Mouse (Mus musculus) gastrocnemius, adult 18-20 months (tissue): ENCODE results near the gene Gm11037. TPM values are rescaled to one million over a fixed set of nuclear protein-coding genes. Genes with fewer than 3 reads are reported as not detected.

Experiments
- DNase-seq: peaks from one replicate; pipeline ENCODE4 v3.0.0; 2021; ENCODE audit warnings: low spot score
- total RNA-seq, 2 experiments: library from RNA; stranded (reverse); gene quantifications; 2 replicates each; pipeline ENCODE4 v1.2.3; 2021

Gene Gm11037
- total RNA-seq, 2 experiments from 2014 or later = not detected

DNA sequence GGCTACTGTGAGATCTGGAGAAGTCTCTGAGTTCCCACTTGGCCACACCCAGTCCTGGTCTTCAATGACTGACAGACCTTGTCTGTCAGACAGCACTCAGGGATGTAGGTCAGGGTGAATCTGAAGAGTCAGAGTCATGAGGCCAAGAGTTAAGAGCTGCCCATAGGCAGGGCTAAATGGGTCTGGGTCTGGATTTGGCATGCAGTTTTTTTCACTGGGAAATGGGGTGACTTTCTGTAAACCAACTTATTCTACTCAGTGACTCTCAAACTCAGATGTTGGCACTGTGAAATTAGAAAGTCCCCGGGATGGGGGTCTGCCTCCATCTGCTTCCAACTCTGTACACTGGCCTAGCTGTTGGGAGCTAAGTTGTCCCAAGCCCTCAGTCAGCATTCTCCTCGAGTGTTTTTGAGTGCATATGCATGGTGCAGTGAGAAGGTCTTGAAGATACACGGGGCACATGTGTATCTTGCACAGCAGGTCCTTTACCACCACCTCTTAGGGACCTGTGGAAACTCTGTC is 4.6 kb upstream of the Gm11037 start:
- no peak for DNase-seq

DNA sequence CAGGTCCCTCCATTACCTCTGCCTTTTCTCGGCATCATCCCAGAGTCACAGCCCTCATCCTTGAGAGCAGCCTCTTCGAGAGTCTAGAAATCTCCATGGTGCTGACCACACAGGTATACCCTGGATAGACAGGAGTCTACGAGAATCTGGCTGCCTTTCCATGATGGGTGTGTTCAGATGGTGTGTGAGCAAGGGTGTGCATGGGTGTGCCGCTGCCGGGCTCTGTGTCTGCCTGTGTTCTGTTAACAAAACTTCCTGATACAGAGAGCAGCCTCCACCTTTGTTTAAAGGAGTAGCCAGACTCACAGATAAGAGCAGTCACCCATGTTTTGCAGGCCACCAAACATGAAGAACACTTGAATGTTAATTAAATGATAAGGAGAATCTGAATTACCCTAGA is 3.5 kb upstream of the Gm11037 start:
- DNase-seq = no peak

DNA sequence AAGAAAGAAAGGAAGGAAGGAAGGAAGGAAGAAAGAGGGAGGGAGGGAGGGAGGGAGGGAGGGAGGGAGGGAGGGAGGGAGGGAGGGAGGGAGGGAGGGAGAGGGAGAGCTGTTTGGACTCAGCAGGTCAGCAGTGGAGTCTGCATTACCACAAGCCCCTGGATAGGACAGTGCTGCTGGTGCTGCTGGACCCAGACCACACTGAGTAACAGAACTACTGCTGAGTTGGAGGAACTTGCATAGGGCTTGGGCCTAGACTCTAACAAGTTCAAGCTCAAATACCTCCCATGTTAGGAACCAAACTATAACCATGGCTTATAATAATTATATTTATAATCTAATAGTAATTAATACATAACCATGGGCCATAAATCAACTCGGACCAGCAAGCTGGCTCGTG is 2.4 kb upstream of the Gm11037 start:
- DNase-seq = no peak

DNA sequence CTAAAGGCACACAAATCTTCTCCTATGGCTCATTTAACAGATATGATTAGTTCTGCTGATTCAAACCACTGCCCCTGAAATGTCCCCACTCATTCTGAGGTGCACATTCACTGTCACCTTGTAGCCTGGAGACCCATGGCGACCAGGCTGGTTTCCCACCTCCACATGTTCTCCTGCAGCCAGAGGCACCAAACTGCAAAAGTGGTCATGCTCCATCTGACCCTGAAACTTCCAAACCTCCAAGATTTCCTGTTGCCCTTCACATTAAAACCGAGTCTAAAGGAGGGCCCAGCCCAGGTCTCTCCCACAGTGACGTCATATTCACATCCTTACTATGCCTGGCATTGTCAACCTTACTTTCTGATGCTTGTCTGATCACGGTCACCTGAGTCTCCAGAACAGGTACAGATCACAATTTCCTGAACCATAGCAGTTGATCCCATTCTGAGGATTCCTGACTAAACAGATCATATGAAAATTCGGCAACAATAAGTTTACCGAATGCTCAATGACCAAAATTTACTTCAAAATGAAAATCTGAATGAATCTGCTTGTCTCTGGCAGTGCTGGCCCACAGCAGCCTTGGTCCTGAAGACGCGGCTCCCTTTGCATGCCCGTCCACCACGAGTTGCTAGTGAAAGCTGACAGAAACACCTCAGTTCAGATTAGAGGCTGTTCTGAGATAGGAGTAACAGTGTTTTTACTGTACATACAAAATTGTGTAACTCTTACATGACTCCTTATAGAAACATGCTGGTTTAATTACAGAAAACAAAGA is 997 bp upstream of the Gm11037 start:
- DNase-seq = no peak

DNA sequence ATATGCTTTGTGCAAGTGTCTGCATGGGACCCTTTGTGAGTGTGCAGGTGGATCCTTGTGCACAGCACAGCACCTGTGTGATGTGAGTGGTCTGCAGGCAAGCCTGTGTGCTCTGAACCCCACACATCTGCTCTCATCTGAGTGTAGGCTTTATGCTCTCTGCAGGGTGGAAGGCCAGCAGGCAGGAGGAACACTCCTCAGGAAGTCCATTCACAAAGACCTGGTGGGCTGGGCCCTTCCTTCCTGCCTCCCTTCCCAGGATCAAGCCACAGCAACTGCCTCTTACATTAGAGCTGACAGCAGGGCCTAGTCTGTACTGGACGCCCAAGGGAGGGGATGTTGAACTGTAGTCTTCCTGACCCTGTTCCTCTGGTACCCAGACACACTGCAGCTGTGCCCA is 1.1 kb downstream of the Gm11037 start:
- no peak for DNase-seq

- DNase-seq = no peak
Measured at GRCm38 (mm10) chr2:131134826-131135400, 1.6 kb downstream of the Gm11037 start.

- DNase-seq = no peak
Measured at GRCm38 (mm10) chr2:131135521-131136139, 2.3 kb downstream of the Gm11037 start.

GRCm38 (mm10) chr2:131138296-131138695 is 5.0 kb downstream of the Gm11037 start:
- DNase-seq = no peak

- DNase-seq = no peak
Measured at GRCm38 (mm10) chr2:131138760-131139159, 5.5 kb downstream of the Gm11037 start.

- DNase-seq = no peak
Measured at GRCm38 (mm10) chr2:131139287-131139686, 6.0 kb downstream of the Gm11037 start.

DNA sequence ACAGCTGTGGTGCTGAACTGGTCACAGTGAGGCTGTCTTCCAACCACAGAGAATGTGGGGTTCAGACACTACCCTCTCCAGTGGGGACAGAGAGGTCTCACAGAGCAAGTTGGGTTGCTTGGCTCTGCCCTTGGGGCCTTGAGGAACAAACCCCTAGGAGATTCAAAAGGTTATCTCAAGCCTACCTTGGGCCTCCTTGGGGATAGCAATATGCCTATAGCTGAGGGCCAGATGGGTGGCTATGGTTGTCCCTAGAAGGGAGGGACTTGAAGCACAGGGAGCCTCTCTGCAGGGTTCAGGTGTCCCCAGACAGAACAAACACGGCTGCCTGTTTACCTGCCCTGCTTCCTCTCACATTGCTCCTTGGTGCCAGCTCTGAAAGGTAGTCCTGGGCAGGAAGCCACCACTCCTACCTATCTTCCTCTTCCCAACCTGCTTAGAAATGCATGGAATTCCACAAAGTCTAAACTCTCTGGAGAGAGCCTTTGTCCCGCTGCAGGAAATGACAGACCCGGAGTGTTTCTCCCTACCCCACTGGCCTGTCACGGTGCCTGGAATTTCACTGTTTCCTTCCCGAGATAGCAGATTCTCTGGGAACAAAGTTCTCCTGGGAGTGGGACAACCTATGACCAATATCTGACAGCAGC is 6.7 kb downstream of the Gm11037 start:
- DNase-seq = no peak

- DNase-seq = no peak
Measured at GRCm38 (mm10) chr2:131140533-131140905, 7.2 kb downstream of the Gm11037 start.

DNA sequence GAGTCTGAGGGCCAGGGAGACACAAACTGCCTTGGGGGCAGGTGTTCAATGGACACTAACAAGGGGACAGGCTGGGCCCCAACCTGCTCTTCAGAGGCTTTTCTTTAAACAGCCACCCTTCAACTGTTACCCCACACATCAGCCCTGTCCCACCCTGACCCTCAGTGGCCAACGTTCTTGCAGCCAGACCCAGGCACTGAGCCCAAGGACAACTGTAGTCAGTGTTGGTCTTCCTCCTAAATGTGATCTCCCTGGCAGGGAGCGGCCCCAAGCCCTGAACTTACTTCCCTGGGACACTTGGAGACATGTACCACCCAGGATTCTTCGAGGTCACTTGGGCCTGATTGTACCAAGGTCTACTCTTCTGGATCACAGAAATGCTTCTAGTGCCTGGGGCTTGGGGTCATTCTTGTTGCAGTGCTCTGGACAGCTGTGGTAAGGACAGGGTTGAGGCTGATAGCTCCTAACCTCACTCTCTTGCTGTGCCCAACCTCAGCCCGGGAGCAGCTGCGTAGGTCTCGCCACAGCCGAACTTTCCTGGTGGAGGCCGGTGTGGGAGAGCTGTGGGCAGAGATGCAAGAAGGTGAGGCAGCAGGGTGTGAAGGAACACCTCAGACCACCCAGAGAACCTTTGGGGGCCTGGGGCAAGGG is 8.2 kb downstream of the Gm11037 start:
- DNase-seq = no peak

GRCm38 (mm10) chr2:131142592-131142991 is 9.3 kb downstream of the Gm11037 start:
- DNase-seq = peak; percentile 86

DNA sequence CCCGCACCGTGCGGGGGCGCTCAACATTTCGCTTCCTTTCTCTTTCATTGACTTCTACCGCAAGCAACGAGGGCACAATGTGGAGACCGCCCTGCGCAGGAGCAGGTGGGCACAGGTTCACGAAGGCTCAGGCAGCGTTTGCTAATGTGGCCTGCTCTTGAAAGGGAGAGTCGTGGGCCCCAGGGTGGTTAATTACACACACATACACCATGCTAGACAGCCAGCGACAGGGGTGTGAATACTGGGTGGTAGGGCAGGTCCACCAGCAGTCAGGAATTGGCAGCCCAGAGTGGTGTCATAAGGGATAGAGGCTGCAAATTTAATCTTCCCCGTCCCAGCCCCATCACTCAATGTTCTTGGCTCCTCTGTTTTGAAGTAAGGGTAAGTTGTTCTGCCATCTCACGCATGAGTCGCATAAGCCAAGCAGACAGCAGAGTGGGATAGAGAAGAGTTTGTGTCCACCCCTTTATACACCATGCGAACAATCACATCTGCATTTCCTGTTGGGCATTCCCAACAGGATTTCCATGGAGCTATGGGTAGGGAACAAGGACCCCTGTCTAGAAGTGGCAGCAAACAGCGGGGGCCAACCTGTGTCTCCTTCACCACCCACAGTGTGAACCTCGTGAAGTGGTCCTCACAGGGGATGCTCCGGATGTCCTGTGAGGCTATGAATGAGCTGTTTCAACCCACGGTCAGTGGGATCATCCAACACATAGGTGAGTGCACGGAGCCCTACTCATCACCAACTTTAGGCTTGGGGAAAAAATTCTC is 9.9 kb downstream of the Gm11037 start:
- no peak for DNase-seq

- DNase-seq = no peak
Measured at GRCm38 (mm10) chr2:131145121-131145520, 11.8 kb downstream of the Gm11037 start.

- no peak for DNase-seq
Measured at GRCm38 (mm10) chr2:131145536-131145935, 12.2 kb downstream of the Gm11037 start.

DNA sequence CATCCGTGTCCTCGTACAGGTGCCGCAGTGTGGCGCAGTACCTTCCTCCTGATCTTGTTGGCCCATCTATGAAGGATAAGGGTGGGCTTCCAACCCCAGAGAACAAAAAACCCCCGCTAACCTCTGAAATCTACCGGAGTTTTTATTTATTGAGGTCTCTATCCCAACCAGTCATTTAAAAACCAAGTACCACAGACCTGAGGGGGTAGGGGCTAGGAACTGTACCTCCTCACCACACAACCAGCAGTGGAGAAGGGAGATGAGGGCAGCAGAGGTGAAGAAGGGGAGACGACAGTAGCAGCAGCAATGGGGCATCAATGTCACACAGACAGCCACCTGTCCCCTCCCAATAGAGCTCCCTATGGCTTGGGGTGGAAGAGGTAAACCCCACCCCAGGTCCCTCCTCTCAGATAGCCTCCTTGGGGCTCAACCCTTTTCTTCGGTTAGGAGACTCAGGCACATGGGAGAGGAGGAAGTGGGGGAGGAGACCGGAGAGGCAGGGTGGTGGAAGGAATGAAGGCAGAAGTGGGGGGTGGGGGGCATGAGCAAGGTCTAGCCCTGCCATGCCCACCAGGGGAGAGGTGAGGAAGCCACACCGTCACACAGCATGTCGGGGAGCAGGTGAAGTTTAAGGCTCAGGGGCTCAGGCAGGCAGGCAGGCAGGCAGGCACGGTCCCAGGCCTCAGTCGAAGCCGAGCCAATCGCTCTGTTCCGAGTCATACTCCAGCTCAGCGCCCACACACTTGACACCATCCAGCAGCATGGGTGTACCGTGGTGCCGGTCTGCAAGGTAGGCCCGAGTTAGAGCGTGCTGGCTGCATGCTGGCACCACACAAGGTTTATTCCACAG is 13.1 kb downstream of the Gm11037 start:
- no peak for DNase-seq

DNA sequence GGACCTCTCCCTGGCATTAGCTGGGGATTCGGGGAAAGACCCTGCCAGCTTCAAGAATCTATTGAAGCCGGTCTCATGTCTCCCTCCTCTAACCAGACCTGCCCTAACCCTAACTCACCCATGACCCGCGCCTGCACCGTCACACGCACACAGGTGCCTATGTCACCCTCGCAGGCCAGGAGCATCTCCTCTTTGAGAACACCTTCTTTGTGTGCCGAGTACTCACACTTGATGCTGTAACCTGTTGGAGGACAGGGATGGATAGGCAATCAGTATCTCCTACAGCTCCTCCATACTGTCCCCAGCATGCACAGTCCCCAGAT is 13.7 kb downstream of the Gm11037 start:
- no peak for DNase-seq
